Comparison of ENCODE assay signal across 8 mouse cellular contexts in the genomic region with DNA sequence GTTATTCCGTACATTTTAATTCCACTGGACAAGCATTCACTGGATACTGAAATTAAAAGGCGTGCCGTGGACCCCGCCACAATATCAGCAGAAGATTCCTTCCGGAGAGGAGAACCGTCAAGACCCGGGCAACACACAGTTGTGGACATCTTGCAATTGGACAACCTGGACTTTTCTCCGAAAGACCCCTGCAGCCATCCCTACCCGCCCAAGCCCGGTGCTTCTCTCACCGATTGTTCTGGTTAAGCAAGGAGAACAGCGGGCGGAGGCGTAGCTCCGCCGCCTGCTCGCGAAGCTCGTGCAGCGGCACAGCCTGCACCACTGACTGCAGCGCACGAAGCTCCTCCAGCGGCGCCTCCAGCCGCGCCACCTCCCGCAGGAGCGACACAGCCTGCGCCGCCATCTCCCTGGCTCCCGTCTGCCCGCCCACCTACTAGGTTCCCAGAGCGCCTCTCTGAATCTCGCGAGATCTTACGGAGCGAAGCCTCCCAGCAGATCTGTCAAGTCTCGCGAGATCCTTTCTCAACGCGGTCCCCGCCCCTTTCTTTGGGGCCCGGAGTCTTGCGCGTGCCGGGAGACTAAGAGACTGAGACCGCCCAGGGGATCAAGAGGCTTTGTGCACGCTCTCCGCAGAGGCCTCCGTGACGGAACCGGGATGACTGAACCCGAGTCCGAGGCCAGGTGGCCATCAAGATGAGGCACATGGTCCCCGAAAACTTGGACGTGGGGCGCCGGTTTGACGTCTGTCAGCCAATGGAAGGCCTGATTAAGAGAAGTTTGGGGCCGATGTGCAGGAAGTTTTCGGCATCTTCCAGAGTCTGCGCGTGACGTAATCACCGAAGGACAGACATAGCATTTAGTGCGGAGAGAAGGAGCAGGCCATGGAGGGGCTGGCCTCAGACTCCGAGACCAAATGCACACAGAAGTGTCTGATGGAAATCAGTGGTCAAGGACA. TPM values are rescaled to one million over a fixed set of nuclear protein-coding genes. Genes with fewer than 3 reads are reported as not detected.
DNase-seq lines count a peak whose midpoint lies in the region; ATAC-seq lines count a peak whose summit lies in the region.

No protein-coding gene starts in this region.

- peaks cover 4% of the 10 kb centered on the region for H3K27me3 ChIP-seq in hindbrain, embryonic 11.5 days (ENCODE audit: control insufficient read depth, insufficient read depth, low read length)

- peak overlapping the region; percentile 77 for H3K9ac ChIP-seq in hindbrain, embryonic 11.5 days (ENCODE audit: low read depth, low read length)

- no peaks in the 10 kb centered on the region for H3K9me3 ChIP-seq in hindbrain, embryonic 11.5 days (ENCODE audit: control insufficient read depth, low read length)

- ATAC-seq in hindbrain, embryonic 11.5 days (ENCODE audit: low FRiP score): peak; percentile 98

- peak overlapping the region; percentile 63 for H3K4me2 ChIP-seq in hindbrain, embryonic 11.5 days (replicated peaks; ENCODE audit: low read depth, low read length)

- H3K36me3 ChIP-seq in hindbrain, embryonic 11.5 days (ENCODE audit: control insufficient read depth, insufficient read depth, low read length): no peaks in the 10 kb centered on the region

- H3K4me1 ChIP-seq in hindbrain, embryonic 11.5 days (replicated peaks; ENCODE audit: control insufficient read depth, insufficient read depth, low read length): 0 out of 2 replicates have a peak, but pooled peaks cover 2% of the 10 kb centered on the region

- peak overlapping the region; percentile 85 for H3K27ac ChIP-seq in hindbrain, embryonic 11.5 days (ENCODE audit: low read depth, low read length)

- peak; percentile 99 for DNase-seq in Muller cell, postnatal 12 days (ENCODE audit: inconsistent ontology term)
- peak; percentile 94 for DNase-seq in cerebellum, adult 9-11 months
- peak; percentile 89 to 95 for DNase-seq in frontal cortex, adult 2 months (ENCODE audit: extremely low spot score in 1 of 2, low spot score in 1 of 2)
- DNase-seq in hindbrain, embryonic 11.5 days (ENCODE audit: low spot score): peak; percentile 99
- DNase-seq in layer of hippocampus, postnatal 10 days (ENCODE audit: low spot score in 2 of 2): peak; percentile 87 to 89
- DNase-seq in lung, postnatal 10 days: peak; percentile 97
- DNase-seq in ovary, postnatal 36 days (ENCODE audit: low spot score): peak; percentile 91
- DNase-seq in thymus, postnatal 25 days: peak; percentile 95

- WGBS in hindbrain, embryonic 11.5 days: under 1% methylated on average over 67 of the region's 67 CpGs

- H3K4me3 ChIP-seq in hindbrain, embryonic 11.5 days (ENCODE audit: low read depth, low read length): peak overlapping the region; percentile 63

RNA-seq across cellular contexts. Expression of a gene that starts 3.4 kb away (rescaled TPM):
- 0.55 and 0.58 TPM in 2 replicates for polyA plus RNA-seq in frontal cortex, adult 2 months (2012; rRNA removed)
- polyA plus RNA-seq in hindbrain, embryonic 11.5 days (2014; fragmentation: Nextera tagmentation; extraction: Ambion mirVana): not detected in 2 replicates
- total RNA-seq in layer of hippocampus, postnatal 10 days (2021): under 1 TPM; 0.27 to 0.47 TPM

RNA-seq across cellular contexts. Expression of a gene that starts 4.0 kb away (rescaled TPM):
- polyA plus RNA-seq in frontal cortex, adult 2 months (2012; rRNA removed): 35.2 and 44.2 TPM in 2 replicates
- polyA plus RNA-seq in hindbrain, embryonic 11.5 days (2014; fragmentation: Nextera tagmentation; extraction: Ambion mirVana): 118 TPM in 2 replicates
- 10 to 100 TPM; 39.6 to 48.0 TPM for total RNA-seq in layer of hippocampus, postnatal 10 days (2021)

RNA-seq across cellular contexts. Expression of a gene that starts 38.0 kb away (rescaled TPM):
- not detected in 2 replicates for polyA plus RNA-seq in frontal cortex, adult 2 months (2012; rRNA removed)
- 0.11 TPM in 1 of 2 replicates, not detected in the other for polyA plus RNA-seq in hindbrain, embryonic 11.5 days (2014; fragmentation: Nextera tagmentation; extraction: Ambion mirVana)
- not detected for total RNA-seq in layer of hippocampus, postnatal 10 days (2021)

RNA-seq across cellular contexts. Expression of a gene that starts 43.0 kb away (rescaled TPM):
- 1.2 and 1.3 TPM in 2 replicates for polyA plus RNA-seq in frontal cortex, adult 2 months (2012; rRNA removed)
- polyA plus RNA-seq in hindbrain, embryonic 11.5 days (2014; fragmentation: Nextera tagmentation; extraction: Ambion mirVana): 1.7 and 2.3 TPM in 2 replicates
- total RNA-seq in layer of hippocampus, postnatal 10 days (2021): 1 to 10 TPM; 1.9 to 3.4 TPM

RNA-seq across cellular contexts. Expression of a gene that starts 44.7 kb away (rescaled TPM):
- 76.5 and 80.3 TPM in 2 replicates for polyA plus RNA-seq in frontal cortex, adult 2 months (2012; rRNA removed)
- polyA plus RNA-seq in hindbrain, embryonic 11.5 days (2014; fragmentation: Nextera tagmentation; extraction: Ambion mirVana): 63.5 and 65.6 TPM in 2 replicates
- 10 to 100 TPM; 88.5 to 89.5 TPM for total RNA-seq in layer of hippocampus, postnatal 10 days (2021)

Comparison
In these comparisons a context has a peak if more than half of its experiments do, and no peak if none do; other contexts are left out.
1. Peak in every context shown above with its lines: DNase-seq, ATAC-seq, H3K4me3 ChIP-seq and H3K27ac ChIP-seq.